Mouse (Mus musculus): ENCODE data around the gene Pbld1.
"Not testable (repeated sequence)": the region's sequence is repeated elsewhere in the genome, so short reads cannot be mapped to it uniquely, and the experiment has no call there.

Gene Pbld1

DNA sequence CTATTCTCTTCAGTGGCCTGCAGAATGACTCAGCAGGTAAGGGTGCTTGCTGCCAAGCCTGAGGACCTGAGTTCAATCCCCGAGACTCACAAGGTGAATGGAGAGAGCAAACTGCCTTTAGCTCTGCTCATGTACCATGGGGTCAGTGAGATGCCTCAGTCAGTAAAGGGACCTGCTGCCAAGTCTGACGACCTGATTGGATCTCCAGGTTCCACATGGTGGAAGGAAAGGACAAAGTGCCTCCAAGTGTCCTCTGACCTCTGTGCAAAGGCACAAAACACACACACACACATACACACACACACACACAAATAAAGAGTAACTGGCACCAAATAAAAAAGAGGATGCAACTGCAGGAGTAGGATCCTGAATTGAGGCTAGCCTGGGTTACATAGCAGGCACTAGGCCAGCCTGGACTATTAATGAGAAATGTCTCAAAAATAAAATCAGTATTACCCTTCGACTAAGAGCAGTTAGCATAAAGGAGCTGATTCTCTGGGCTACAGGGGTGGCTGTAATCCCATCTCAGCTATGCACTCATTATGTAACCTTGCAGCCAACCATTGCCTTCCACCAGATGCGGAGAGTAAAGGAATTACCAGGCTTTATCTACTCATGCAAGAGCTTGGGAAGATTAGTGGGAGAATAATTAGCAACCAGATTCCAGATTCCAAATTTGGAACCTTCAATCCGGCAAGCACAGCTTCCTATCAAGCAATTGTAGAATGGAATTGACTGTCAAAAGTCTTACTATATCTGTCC, 19.9 kb upstream of the Pbld1 start:
- DNase-seq (ENCODE audit: low spot score) = no peak

DNA sequence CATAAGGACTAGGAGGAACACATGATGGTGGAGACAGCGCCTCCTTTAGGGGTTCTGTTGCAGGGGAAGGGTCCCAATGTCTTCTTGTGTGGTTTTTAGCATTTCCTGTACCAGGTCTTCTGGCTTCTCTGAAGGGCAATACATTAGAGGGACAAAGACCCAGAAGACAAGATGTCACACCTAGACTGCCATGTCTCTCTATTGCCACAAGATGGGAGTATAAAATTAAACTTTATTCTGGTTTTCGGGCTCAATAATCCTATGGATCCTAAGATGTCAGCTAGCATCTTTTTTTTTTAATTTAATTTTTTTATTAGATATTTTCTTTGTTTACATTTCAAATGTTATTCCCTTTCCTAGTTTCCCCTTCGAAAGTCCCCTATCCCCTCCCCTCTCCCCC, 16.8 kb upstream of the Pbld1 start:
- DNase-seq (ENCODE audit: low spot score) = no peak

- DNase-seq (ENCODE audit: low spot score) = no peak
These were observed 12.2 kb upstream of the Pbld1 start for GRCm38 (mm10) chr10:63047751-63048150.

GRCm38 (mm10) chr10:63049106-63049505, 10.9 kb upstream of the Pbld1 start:
- no peak for DNase-seq (ENCODE audit: low spot score)

- no peak for DNase-seq (ENCODE audit: low spot score)
These were observed 8.7 kb upstream of the Pbld1 start for GRCm38 (mm10) chr10:63051267-63051666.

DNA sequence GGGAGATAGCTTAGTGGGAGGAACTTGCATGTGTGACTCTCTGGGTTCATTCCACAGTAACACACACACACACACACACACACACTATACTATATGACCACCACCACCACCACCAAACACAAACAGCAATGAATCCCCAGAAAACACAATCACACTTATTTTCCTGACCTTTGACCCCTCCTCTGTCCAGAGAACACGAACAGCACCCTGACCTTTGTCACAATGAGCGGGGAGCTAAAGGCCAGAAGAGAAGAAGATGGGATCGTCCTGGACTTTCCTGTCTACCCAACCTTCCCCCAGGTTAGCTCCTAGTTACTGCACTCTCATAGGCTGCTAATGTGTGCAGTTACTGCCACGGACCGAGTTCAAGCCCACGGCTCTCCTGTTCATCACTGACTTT, 8.0 kb upstream of the Pbld1 start:
- DNase-seq (ENCODE audit: low spot score) = no peak

DNA sequence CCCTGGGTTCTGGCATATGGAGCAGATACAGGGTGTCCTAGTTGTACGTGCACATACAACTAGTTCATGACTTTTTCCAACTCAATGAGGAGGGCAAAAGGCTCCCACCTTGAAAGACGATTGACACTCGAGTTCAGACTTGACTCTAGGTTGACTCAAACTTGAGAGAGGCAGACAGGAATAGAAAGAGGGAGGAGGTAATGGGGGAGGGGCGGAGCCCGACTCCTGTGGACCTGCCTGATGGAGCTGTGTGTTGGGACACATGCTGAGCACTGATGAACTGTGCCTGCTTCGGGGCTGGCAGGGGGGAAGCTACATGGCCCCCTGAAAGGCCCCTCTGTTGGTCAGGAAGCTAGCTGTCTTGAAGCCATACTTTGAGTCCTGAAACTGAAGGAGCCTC, 7.0 kb upstream of the Pbld1 start:
- no peak for DNase-seq (ENCODE audit: low spot score)

- not testable (repeated sequence) for DNase-seq (ENCODE audit: low spot score)
These were observed 5.9 kb upstream of the Pbld1 start for GRCm38 (mm10) chr10:63054071-63054470.

DNA sequence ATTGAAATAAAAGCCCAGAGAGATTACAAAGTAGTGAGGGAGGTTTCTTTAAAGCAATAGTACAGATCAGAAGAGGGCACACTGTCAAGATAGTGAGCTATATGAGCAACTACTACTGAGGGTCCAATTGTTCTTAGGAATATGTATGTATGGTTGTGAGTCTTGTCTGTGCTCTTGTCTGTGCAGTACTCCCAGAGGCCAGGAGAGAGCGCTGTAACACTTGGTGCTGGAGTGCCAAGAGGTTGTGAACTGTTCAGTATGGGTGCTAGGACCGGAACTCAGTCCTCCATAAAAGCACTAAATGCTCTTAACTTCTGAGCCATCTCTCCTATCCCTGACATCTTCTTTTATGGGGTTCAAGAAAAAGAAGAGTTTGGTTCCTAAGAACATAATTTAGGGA, 5.4 kb upstream of the Pbld1 start:
- no peak for DNase-seq (ENCODE audit: low spot score)

DNA sequence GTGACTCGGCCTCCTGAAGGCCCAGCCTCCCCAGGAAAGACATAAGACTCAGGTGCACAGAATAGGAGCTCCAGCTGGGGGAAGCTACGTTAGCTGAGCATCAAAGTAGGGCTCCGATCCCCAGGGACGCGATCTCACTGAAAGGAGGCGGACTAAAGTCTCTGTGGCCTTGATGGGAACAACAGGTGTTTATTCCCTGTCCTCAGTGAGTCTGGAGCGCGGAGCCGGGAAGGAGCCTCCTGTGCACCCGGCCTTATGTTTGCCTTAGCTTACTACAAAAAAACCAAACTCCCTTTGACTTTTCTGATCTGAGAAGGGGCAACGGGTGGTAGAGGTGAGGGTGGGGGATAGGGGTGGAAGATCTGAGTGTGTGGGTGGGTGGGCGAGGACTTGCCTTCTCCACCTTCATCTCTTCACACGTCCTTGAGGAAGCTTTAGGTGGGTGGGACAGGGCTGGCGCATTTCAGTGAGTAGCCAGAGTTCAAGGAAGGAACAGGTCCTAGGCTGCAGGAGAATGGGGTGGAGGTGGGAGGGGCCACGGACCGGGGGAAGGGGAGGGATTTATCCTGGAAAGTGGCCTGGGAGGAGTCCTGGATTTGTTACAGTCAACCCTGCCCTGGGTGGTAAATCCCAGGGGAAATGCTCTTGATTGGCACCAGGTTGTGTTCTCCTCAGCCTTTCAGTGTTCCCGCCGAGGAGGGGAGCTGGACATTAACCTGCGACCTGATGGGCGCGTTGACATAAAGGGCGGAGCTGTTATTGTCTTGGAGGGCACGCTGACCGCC, 2.8 kb upstream of the Pbld1 start:
- no peak for DNase-seq (ENCODE audit: low spot score)

DNA sequence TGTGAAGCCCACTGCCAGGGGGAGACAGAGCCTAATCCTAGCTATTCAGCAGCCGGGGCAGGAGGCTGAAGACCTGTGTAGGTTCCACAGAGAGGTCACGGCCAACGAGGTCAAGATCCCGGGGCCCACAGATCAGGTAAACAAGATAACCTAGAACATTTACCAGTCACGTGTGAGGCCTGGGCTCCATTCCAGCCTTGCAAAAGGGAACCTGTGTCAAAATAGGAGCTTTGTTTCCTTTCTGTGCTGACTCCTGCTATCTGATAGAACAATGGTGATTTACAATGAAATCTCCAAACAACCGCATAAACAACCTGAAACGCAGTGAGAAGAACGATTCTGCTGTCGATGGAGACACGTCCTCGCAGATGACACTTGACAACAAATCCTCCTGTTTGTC, 444 bp downstream of the Pbld1 start:
- no peak for DNase-seq (ENCODE audit: low spot score)

DNA sequence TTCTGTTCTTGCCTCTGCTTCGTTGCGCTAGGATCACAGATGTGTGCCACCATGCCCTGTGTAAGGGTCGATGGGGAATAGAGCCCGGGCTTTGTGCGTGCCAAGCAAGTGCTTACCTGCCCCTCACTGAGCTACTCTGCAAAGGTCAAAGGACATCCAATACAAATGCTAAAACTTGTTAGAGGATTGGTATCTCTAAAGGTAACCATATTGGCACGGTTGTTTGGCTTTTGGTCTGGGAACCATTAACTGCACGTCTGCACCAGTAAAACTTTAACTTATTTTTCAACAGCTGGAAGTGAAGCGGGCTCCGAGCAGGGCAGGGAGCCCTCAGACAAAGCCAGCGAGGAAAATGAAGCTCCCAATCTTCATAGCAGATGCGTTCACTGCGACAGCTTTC, 1.3 kb downstream of the Pbld1 start:
- no peak for DNase-seq (ENCODE audit: low spot score)

GRCm38 (mm10) chr10:63062696-63063095, 2.7 kb downstream of the Pbld1 start:
- DNase-seq (ENCODE audit: low spot score) = no peak

GRCm38 (mm10) chr10:63063365-63063764, 3.4 kb downstream of the Pbld1 start:
- no peak for DNase-seq (ENCODE audit: low spot score)

DNA sequence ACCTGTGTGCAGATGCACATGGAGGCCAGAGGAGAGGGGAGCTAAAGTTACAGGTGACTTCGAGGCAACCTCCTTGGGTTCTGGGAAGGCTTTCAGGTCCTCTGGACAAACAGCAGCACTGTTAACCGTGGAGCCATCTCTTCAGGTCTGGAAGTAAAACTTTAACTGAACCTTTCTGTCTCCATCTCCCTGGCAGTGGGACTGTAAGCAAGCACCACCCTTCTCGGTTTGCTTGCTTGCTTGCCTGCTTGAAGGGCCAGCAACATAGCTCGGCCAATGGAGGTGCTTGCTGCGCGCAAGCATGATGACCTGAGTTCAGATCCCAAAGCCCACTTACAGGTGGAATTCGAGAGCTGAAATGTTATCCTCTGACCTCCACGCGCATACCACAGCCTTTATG, 4.6 kb downstream of the Pbld1 start:
- no peak for DNase-seq (ENCODE audit: low spot score)

- DNase-seq (ENCODE audit: low spot score) = no peak
These were observed 5.6 kb downstream of the Pbld1 start for GRCm38 (mm10) chr10:63065561-63065960.

DNA sequence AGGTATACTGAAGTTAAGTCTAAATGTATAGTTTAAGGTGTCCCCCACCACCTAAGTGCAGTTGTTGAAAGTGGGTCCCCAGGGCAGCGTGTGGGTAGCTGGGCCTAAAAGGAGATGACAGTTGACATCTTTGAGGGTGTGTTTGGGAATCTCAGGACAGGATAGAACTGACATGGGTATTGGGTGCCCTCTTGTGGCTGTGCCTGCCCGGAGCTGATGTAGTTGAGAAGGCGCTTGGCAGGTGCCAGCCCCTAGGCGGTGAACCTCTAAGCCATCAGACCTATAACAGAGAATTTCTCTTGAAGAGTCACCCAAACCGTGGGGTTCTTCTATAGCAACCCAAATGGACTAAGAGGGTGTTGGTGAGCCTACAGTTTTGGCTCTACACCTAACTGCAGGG, 6.0 kb downstream of the Pbld1 start:
- DNase-seq (ENCODE audit: low spot score) = peak; percentile 52

- DNase-seq (ENCODE audit: low spot score) = no peak
These were observed 26.3 kb downstream of the Pbld1 start for GRCm38 (mm10) chr10:63086304-63086703.

DNA sequence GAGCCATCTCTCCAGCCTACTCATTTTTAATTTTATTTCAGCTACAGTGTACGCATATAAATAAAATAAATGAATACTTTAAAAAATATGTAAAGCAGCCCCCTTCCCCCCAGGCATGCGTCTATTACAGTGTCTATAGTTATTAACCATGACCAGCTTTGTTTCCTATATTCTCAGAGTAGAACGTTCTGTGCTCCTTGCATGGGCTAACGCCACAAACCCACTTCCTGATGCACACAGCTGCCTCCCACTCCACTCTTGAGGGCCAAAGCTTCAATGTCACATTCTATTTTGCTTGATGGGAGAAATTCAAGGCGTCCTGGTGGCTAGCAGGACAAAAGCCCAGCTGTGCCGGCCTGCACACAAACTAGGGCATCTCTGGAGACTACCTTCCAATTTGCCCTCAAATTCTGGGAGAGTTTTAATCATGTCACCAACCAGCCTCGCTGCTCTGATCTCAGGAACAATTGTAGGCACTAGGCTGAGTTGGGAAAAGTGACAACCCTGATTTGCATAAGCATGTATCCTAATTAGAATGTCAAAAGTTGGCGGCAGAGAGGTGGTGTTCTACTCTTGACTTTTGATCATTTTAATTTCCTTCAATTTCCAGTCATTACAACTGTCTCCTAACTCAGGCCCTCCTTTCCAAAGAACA, 29.3 kb downstream of the Pbld1 start:
- DNase-seq (ENCODE audit: low spot score) = no peak

- DNase-seq (ENCODE audit: low spot score) = no peak
These were observed 30.0 kb downstream of the Pbld1 start for GRCm38 (mm10) chr10:63089758-63090571.

DNA sequence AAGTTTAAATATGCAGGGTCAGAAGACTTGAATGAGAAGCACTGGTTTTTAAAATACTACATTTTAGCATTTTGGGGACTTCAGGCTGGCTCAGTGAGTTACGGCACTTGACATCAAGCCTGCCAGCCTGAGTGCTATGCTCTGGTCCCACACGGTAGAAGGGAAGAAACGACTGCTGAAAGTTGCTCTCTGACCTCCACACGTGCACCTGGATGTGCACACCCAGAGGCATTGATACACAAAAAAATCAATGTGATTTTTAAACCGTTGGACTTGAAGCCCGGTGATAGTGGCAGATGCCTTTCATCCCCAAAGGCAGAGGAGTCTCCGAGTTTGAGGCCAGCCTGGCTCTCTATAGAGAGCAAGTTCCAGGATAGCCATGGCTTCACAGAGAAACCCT, 32.0 kb downstream of the Pbld1 start:
- DNase-seq (ENCODE audit: low spot score) = no peak
